12 mouse cellular contexts compared by ENCODE assay signal in the genomic region with DNA sequence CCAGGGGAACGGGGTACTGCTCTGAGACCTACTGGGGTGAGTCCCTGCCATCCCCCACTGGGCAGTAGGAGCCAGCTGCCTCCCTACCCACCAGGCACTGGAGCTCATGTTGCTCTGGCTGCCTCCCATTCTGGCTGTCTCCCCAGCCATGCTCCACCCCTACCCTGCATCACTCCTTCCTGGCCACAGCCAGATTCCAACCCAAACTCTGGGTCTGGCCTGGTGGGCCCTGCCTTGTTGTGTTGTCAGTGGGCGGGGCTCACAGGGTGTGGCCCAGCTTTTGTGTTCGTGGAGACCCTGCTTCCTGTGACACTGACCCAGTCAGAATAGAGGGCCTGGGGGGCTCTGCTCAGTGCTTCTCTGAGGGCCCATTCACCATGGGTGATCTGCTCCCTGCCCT. TPM values are rescaled to one million over a fixed set of nuclear protein-coding genes. Genes with fewer than 3 reads are reported as not detected.
DNase-seq lines count a peak whose midpoint lies in the region; ATAC-seq and TF ChIP-seq lines count a peak whose summit lies in the region.
"Had no signal": no experiment of that assay in that cellular context is flagged by ENCODE, and none has a peak within 500 bp of the region (broad histone marks: within the 10 kb centered on the region; RNA-seq: fewer than 3 reads in every experiment).

No protein-coding gene starts in this region.

- H3K4me1 ChIP-seq in heart, embryonic 13.5 days: peaks cover 32% of the 10 kb centered on the region
- peaks cover 13% of the 10 kb centered on the region for H3K4me1 ChIP-seq in ES-Bruce4 (ENCODE audit: control insufficient read depth, insufficient read depth, low read length)
- H3K4me1 ChIP-seq in heart, postnatal 0 days (ENCODE audit: control insufficient read depth, insufficient read depth): peaks cover 7% of the 10 kb centered on the region
- H3K4me1 ChIP-seq in neural tube, embryonic 15.5 days: peaks cover 26% of the 10 kb centered on the region
- peaks cover 14% of the 10 kb centered on the region for H3K4me1 ChIP-seq in forebrain, embryonic 16.5 days (replicated peaks; ENCODE audit: control insufficient read depth, insufficient read depth, low read length)

- TF ChIP-seq CTCF in ES-Bruce4 (IDR thresholded peaks at IDR 0.05; ENCODE audit: low read depth, low read length): no peak
- TF ChIP-seq CTCF in heart, postnatal 0 days (IDR thresholded peaks at IDR 0.05; ENCODE audit: low read depth): no peak

- 0 out of 2 replicates have a peak, but pooled peaks have one; percentile 29 for TF ChIP-seq EP300 in ES-Bruce4 (IDR thresholded peaks at IDR 0.05; ENCODE audit: insufficient read depth, low read depth, low read length)
- no peak for TF ChIP-seq EP300 in heart, postnatal 0 days (IDR thresholded peaks at IDR 0.05; ENCODE audit: low read depth)

- 0 out of 2 replicates have a peak overlapping the region, but pooled peaks have one; percentile 18 for H3K27ac ChIP-seq in heart, embryonic 13.5 days (replicated peaks)
- peak overlapping the region; percentile 42 for H3K27ac ChIP-seq in ES-Bruce4 (ENCODE audit: insufficient read depth, low read length)
- H3K27ac ChIP-seq in heart, postnatal 0 days (ENCODE audit: low read depth): no peak overlapping the region
- no peak overlapping the region for H3K27ac ChIP-seq in neural tube, embryonic 15.5 days (replicated peaks)
- no peak overlapping the region for H3K27ac ChIP-seq in forebrain, embryonic 16.5 days (ENCODE audit: low read length)
- H3K27ac ChIP-seq: hindbrain, embryonic 15.5 days; midbrain, embryonic 10.5 days had no signal

- no peak for ATAC-seq in heart, embryonic 13.5 days (ENCODE audit: extremely low read depth, insufficient number of reproducible peaks, low FRiP score, low TSS enrichment)
- ATAC-seq in heart, postnatal 0 days (ENCODE audit: insufficient read depth, low read depth): 0 out of 2 replicates have a peak, but pooled peaks have one; percentile 18
- no peak for ATAC-seq in neural tube, embryonic 15.5 days (ENCODE audit: low FRiP score)
- ATAC-seq in forebrain, embryonic 16.5 days: no peak
- ATAC-seq: forebrain, postnatal 0 days had no signal

- no peaks in the 10 kb centered on the region for H3K27me3 ChIP-seq in heart, embryonic 13.5 days (replicated peaks)
- H3K27me3 ChIP-seq in ES-Bruce4 (ENCODE audit: control insufficient read depth, insufficient read depth, low read length, poor library complexity, severe bottlenecking): no peaks in the 10 kb centered on the region
- H3K27me3 ChIP-seq in heart, postnatal 0 days (ENCODE audit: control insufficient read depth, insufficient read depth, low read length): no peaks in the 10 kb centered on the region
- H3K27me3 ChIP-seq in neural tube, embryonic 15.5 days (replicated peaks): no peaks in the 10 kb centered on the region
- H3K27me3 ChIP-seq in forebrain, embryonic 16.5 days (replicated peaks; ENCODE audit: control insufficient read depth, insufficient read depth, low read length): no peaks in the 10 kb centered on the region
- H3K27me3 ChIP-seq: hindbrain, embryonic 15.5 days had no signal

- no peaks in the 10 kb centered on the region for H3K9me3 ChIP-seq in heart, embryonic 13.5 days
- H3K9me3 ChIP-seq in ES-Bruce4 (replicated peaks; ENCODE audit: control insufficient read depth, insufficient read depth, low read length, poor library complexity, severe bottlenecking): no peaks in the 10 kb centered on the region
- no peaks in the 10 kb centered on the region for H3K9me3 ChIP-seq in heart, postnatal 0 days (replicated peaks; ENCODE audit: control insufficient read depth, low read length)
- no peaks in the 10 kb centered on the region for H3K9me3 ChIP-seq in neural tube, embryonic 15.5 days (replicated peaks)
- H3K9me3 ChIP-seq in forebrain, embryonic 16.5 days (ENCODE audit: control insufficient read depth, low read length): no peaks in the 10 kb centered on the region
- H3K9me3 ChIP-seq: hindbrain, embryonic 15.5 days; midbrain, embryonic 10.5 days had no signal

- peak overlapping the region; percentile 1 for H3K9ac ChIP-seq in heart, embryonic 13.5 days
- no peak overlapping the region for H3K9ac ChIP-seq in ES-Bruce4 (ENCODE audit: low read depth, poor library complexity, severe bottlenecking)
- H3K9ac ChIP-seq in heart, postnatal 0 days (replicated peaks; ENCODE audit: low read depth, low read length): no peak overlapping the region
- no peak overlapping the region for H3K9ac ChIP-seq in neural tube, embryonic 15.5 days (replicated peaks)
- H3K9ac ChIP-seq in forebrain, embryonic 16.5 days (replicated peaks; ENCODE audit: low read depth, low read length): no peak overlapping the region
- H3K9ac ChIP-seq: forebrain, postnatal 0 days; hindbrain, embryonic 15.5 days had no signal

- WGBS in heart, embryonic 13.5 days: 78% methylated on average over 3 of the region's 3 CpGs
- WGBS in heart, postnatal 0 days: 59% methylated on average over 3 of the region's 3 CpGs
- 49% methylated on average over 3 of the region's 3 CpGs for WGBS in neural tube, embryonic 15.5 days
- WGBS in forebrain, embryonic 16.5 days: 66% methylated on average over 3 of the region's 3 CpGs

- peak; percentile 29 to 49 for DNase-seq in adrenal gland, adult (ENCODE audit: inconsistent age in 2 of 2, low spot score in 1 of 2)
- no peak for DNase-seq in adrenal gland, adult 18-20 months (ENCODE audit: low spot score in 2 of 2)
- DNase-seq in heart, adult 8-10 months (ENCODE audit: low spot score): no peak
- DNase-seq in heart, postnatal 0 days (ENCODE audit: low spot score): no peak
- DNase-seq: forebrain, postnatal 0 days; liver had no signal

- no peak overlapping the region for H3K4me3 ChIP-seq in heart, embryonic 13.5 days
- no peak overlapping the region for H3K4me3 ChIP-seq in ES-Bruce4 (ENCODE audit: low read depth, low read length)
- no peak overlapping the region for H3K4me3 ChIP-seq in heart, postnatal 0 days (ENCODE audit: low read depth, low read length)
- no peak overlapping the region for H3K4me3 ChIP-seq in neural tube, embryonic 15.5 days (replicated peaks)
- no peak overlapping the region for H3K4me3 ChIP-seq in forebrain, embryonic 16.5 days (replicated peaks; ENCODE audit: low read length)
- H3K4me3 ChIP-seq: hindbrain, embryonic 15.5 days; midbrain, embryonic 10.5 days had no signal

- no peak for TF ChIP-seq POLR2A in ES-Bruce4 (IDR thresholded peaks at IDR 0.05; ENCODE audit: insufficient read depth, low read length)

- H3K4me2 ChIP-seq in heart, embryonic 13.5 days: no peak overlapping the region
- H3K4me2 ChIP-seq in heart, postnatal 0 days (ENCODE audit: low read depth, low read length): no peak overlapping the region
- no peak overlapping the region for H3K4me2 ChIP-seq in neural tube, embryonic 15.5 days
- H3K4me2 ChIP-seq in forebrain, embryonic 16.5 days (ENCODE audit: low read length): no peak overlapping the region
- H3K4me2 ChIP-seq: hindbrain, embryonic 15.5 days had no signal

- H3K36me3 ChIP-seq in heart, embryonic 13.5 days: peaks cover 92% of the 10 kb centered on the region
- peaks cover 35% of the 10 kb centered on the region for H3K36me3 ChIP-seq in ES-Bruce4 (ENCODE audit: control insufficient read depth, insufficient read depth, low read length, poor library complexity, severe bottlenecking)
- peaks cover 75% of the 10 kb centered on the region for H3K36me3 ChIP-seq in heart, postnatal 0 days (replicated peaks; ENCODE audit: control insufficient read depth, insufficient read depth, low read length)
- H3K36me3 ChIP-seq in neural tube, embryonic 15.5 days: peaks cover 76% of the 10 kb centered on the region
- peaks cover 27% of the 10 kb centered on the region for H3K36me3 ChIP-seq in forebrain, embryonic 16.5 days (ENCODE audit: control insufficient read depth, insufficient read depth)

RNA-seq across cellular contexts. Expression of gene Git1, which starts 10.1 kb away (rescaled TPM):
- total RNA-seq in adrenal gland, adult 18-20 months (2021): 10 to 100 TPM; 47.7 to 49.2 TPM
- polyA plus RNA-seq in heart, embryonic 13.5 days (2015; fragmentation: Nextera tagmentation; extraction: Ambion mirVana): 7.8 and 7.9 TPM in 2 replicates
- total RNA-seq in heart, adult 8-10 months (2022): 10 to 100 TPM; 53.5 to 63.3 (median 57.1) TPM
- polyA plus RNA-seq in ES-Bruce4 (2011; ENCODE audit: insufficient read depth, insufficient read length, low read depth, missing spikeins): 56.5 and 63.6 TPM in 2 replicates
- 57.7 and 63.4 TPM in 2 replicates for total RNA-seq in heart, postnatal 0 days (2014; rRNA removed; ENCODE audit: low replicate concordance)
- polyA plus RNA-seq in heart, postnatal 0 days (2015; fragmentation: Nextera tagmentation; extraction: Ambion mirVana): 5.5 and 6.2 TPM in 2 replicates
- 13.9 and 14.0 TPM in 2 replicates for polyA plus RNA-seq in neural tube, embryonic 15.5 days (2015; fragmentation: Nextera tagmentation; extraction: Ambion mirVana)
- polyA plus RNA-seq in forebrain, embryonic 16.5 days (2015; fragmentation: Nextera tagmentation; extraction: Ambion mirVana): 14.1 and 16.3 TPM in 2 replicates

RNA-seq across cellular contexts. Expression of gene Abhd15, which starts 11.4 kb away (rescaled TPM):
- total RNA-seq in adrenal gland, adult 18-20 months (2021): 10 to 100 TPM; 16.7 to 27.6 TPM
- polyA plus RNA-seq in heart, embryonic 13.5 days (2015; fragmentation: Nextera tagmentation; extraction: Ambion mirVana): 1.1 and 1.6 TPM in 2 replicates
- 1 to 10 TPM; 1.7 to 3.2 (median 2.2) TPM for total RNA-seq in heart, adult 8-10 months (2022)
- polyA plus RNA-seq in ES-Bruce4 (2011; ENCODE audit: insufficient read depth, insufficient read length, low read depth, missing spikeins): not detected in 2 replicates
- total RNA-seq in heart, postnatal 0 days (2014; rRNA removed; ENCODE audit: low replicate concordance): 2.1 and 4.4 TPM in 2 replicates
- polyA plus RNA-seq in heart, postnatal 0 days (2015; fragmentation: Nextera tagmentation; extraction: Ambion mirVana): 0.86 and 1.2 TPM in 2 replicates
- polyA plus RNA-seq in neural tube, embryonic 15.5 days (2015; fragmentation: Nextera tagmentation; extraction: Ambion mirVana): 2.1 and 3.4 TPM in 2 replicates
- 1.4 and 1.8 TPM in 2 replicates for polyA plus RNA-seq in forebrain, embryonic 16.5 days (2015; fragmentation: Nextera tagmentation; extraction: Ambion mirVana)

RNA-seq across cellular contexts. Expression of gene Trp53i13, which starts 12.3 kb away (rescaled TPM):
- 10 to 100 TPM; 11.0 to 12.9 TPM for total RNA-seq in adrenal gland, adult 18-20 months (2021)
- 23.5 and 27.7 TPM in 2 replicates for polyA plus RNA-seq in heart, embryonic 13.5 days (2015; fragmentation: Nextera tagmentation; extraction: Ambion mirVana)
- total RNA-seq in heart, adult 8-10 months (2022): 10 to 100 TPM; 10.5 to 12.4 (median 11.4) TPM
- 8.2 and 11.3 TPM in 2 replicates for polyA plus RNA-seq in ES-Bruce4 (2011; ENCODE audit: insufficient read depth, insufficient read length, low read depth, missing spikeins)
- 13.3 and 14.5 TPM in 2 replicates for total RNA-seq in heart, postnatal 0 days (2014; rRNA removed; ENCODE audit: low replicate concordance)
- polyA plus RNA-seq in heart, postnatal 0 days (2015; fragmentation: Nextera tagmentation; extraction: Ambion mirVana): 22.5 and 23.8 TPM in 2 replicates
- polyA plus RNA-seq in neural tube, embryonic 15.5 days (2015; fragmentation: Nextera tagmentation; extraction: Ambion mirVana): 15.3 and 20.3 TPM in 2 replicates
- 13.0 and 14.9 TPM in 2 replicates for polyA plus RNA-seq in forebrain, embryonic 16.5 days (2015; fragmentation: Nextera tagmentation; extraction: Ambion mirVana)

RNA-seq across cellular contexts. Expression of gene Ankrd13b, which starts 14.0 kb away (rescaled TPM):
- total RNA-seq in adrenal gland, adult 18-20 months (2021): 1 to 10 TPM; 7.9 to 8.3 TPM
- 2.6 and 3.3 TPM in 2 replicates for polyA plus RNA-seq in heart, embryonic 13.5 days (2015; fragmentation: Nextera tagmentation; extraction: Ambion mirVana)
- total RNA-seq in heart, adult 8-10 months (2022): 10 to 100 TPM in 2 of 4 experiments, 1 to 10 TPM in 2; 7.5 to 11.6 (median 9.9) TPM
- polyA plus RNA-seq in ES-Bruce4 (2011; ENCODE audit: insufficient read depth, insufficient read length, low read depth, missing spikeins): 3.6 and 4.0 TPM in 2 replicates
- 6.4 and 9.9 TPM in 2 replicates for total RNA-seq in heart, postnatal 0 days (2014; rRNA removed; ENCODE audit: low replicate concordance)
- polyA plus RNA-seq in heart, postnatal 0 days (2015; fragmentation: Nextera tagmentation; extraction: Ambion mirVana): 2.6 and 2.7 TPM in 2 replicates
- 31.5 and 41.3 TPM in 2 replicates for polyA plus RNA-seq in neural tube, embryonic 15.5 days (2015; fragmentation: Nextera tagmentation; extraction: Ambion mirVana)
- 33.1 and 38.4 TPM in 2 replicates for polyA plus RNA-seq in forebrain, embryonic 16.5 days (2015; fragmentation: Nextera tagmentation; extraction: Ambion mirVana)

RNA-seq across cellular contexts. Expression of gene Gm10392, which starts 15.5 kb away (rescaled TPM):
- not detected for total RNA-seq in adrenal gland, adult 18-20 months (2021)
- polyA plus RNA-seq in heart, embryonic 13.5 days (2015; fragmentation: Nextera tagmentation; extraction: Ambion mirVana): 0.11 TPM in 1 of 2 replicates, not detected in the other
- total RNA-seq in heart, adult 8-10 months (2022): not detected
- not detected in 2 replicates for polyA plus RNA-seq in ES-Bruce4 (2011; ENCODE audit: insufficient read depth, insufficient read length, low read depth, missing spikeins)
- not detected in 2 replicates for total RNA-seq in heart, postnatal 0 days (2014; rRNA removed; ENCODE audit: low replicate concordance)
- polyA plus RNA-seq in heart, postnatal 0 days (2015; fragmentation: Nextera tagmentation; extraction: Ambion mirVana): 0.08 TPM in 1 of 2 replicates, not detected in the other
- polyA plus RNA-seq in neural tube, embryonic 15.5 days (2015; fragmentation: Nextera tagmentation; extraction: Ambion mirVana): 0.15 and 0.40 TPM in 2 replicates
- not detected in 2 replicates for polyA plus RNA-seq in forebrain, embryonic 16.5 days (2015; fragmentation: Nextera tagmentation; extraction: Ambion mirVana)
- total RNA-seq: forebrain, postnatal 0 days had no signal
- polyA plus RNA-seq: forebrain, postnatal 0 days had no signal

Comparison
In these comparisons a context has a peak if more than half of its experiments do, and no peak if none do; other contexts are left out.
1. DNase-seq: peak in adrenal gland, adult (2 of 2); none in adrenal gland, adult 18-20 months (0 of 2), heart, adult 8-10 months (single experiment) and heart, postnatal 0 days (single experiment).
2. H3K27ac ChIP-seq: peak in heart, embryonic 13.5 days (single experiment) and ES-Bruce4 (single experiment); none in heart, postnatal 0 days (single experiment), neural tube, embryonic 15.5 days (single experiment) and forebrain, embryonic 16.5 days (single experiment).